Mouse (Mus musculus) intestine, postnatal 0 days (tissue): ENCODE data around the gene Eif4g1. TPM values are rescaled to one million over a fixed set of nuclear protein-coding genes. Genes with fewer than 3 reads are reported as not detected.

Experiments used
- ATAC-seq: fragments of 200-750 bp; cut with Nextera tagmentation; 2 replicates; pipeline ENCODE4 v1.8.0; 2017; ENCODE audit warnings: mild to moderate bottlenecking, moderate TSS enrichment, moderate library complexity
- H3K27ac ChIP-seq: fragments of 300-500 bp; sonication (generic); 2 replicates; pipeline ENCODE4 v1.5.1; 2014; ENCODE audit warnings: mild to moderate bottlenecking, low read depth, low read length, moderate library complexity
- H3K27me3 ChIP-seq: fragments of 300-500 bp; sonication (generic); replicated peaks from 2 replicates; pipeline ENCODE4 v1.6.1; 2014; ENCODE audit warnings: low read length, mixed read lengths; ENCODE audit not compliant: control insufficient read depth, insufficient read depth
- H3K36me3 ChIP-seq: fragments of 300-500 bp; sonication (generic); 2 replicates; pipeline ENCODE4 v1.6.1; 2014; ENCODE audit warnings: mild to moderate bottlenecking, moderate library complexity; ENCODE audit not compliant: control insufficient read depth, insufficient read depth
- H3K4me1 ChIP-seq: fragments of 300-500 bp; sonication (generic); replicated peaks from 2 replicates; pipeline ENCODE4 v1.6.1; 2014; ENCODE audit warnings: antibody characterized with exemption, low read length, mixed read lengths; ENCODE audit not compliant: control insufficient read depth, insufficient read depth
- H3K4me2 ChIP-seq: fragments of 300-500 bp; sonication (generic); replicated peaks from 2 replicates; pipeline ENCODE4 v1.6.1; 2014; ENCODE audit warnings: low read depth, mild to moderate bottlenecking, moderate library complexity
- H3K4me3 ChIP-seq: fragments of 300-500 bp; sonication (generic); 2 replicates; pipeline ENCODE4 v1.5.1; 2014; ENCODE audit warnings: low read depth, low read length
- H3K9ac ChIP-seq: fragments of 300-500 bp; sonication (generic); 2 replicates; pipeline ENCODE4 v1.6.1; 2014; ENCODE audit warnings: mild to moderate bottlenecking, low read depth, low read length
- H3K9me3 ChIP-seq: fragments of 300-500 bp; sonication (generic); 2 replicates; pipeline ENCODE4 v1.6.1; 2016; ENCODE audit warnings: mixed run types; ENCODE audit not compliant: control insufficient read depth
- CTCF ChIP-seq: sonication (generic); IDR thresholded peaks from 2 replicates; pipeline ENCODE4 v1.5.1; 2016; ENCODE audit warnings: low read depth, mild to moderate bottlenecking, control low read depth, antibody characterized with exemption, moderate library complexity
- WGBS: fragments of 180-500 bp; shearing (Covaris S2); extraction: QIAGEN DNeasy Blood & Tissue Kit; methylation state at CpG from one replicate; pipeline ENCODE4 v1.1.7; 2014; 5-methylcytosine and 5-hydroxymethylcytosine counted together
- polyA plus RNA-seq: library from polyadenylated mRNA; unstranded; fragments of >200 nt; fragmentation: Nextera tagmentation; extraction: Ambion mirVana; gene quantifications from 2 replicates; pipeline ENCODE4 v1.2.1, GENCODE M21; 2015

Gene Eif4g1
- polyA plus RNA-seq, 1 experiment from 2014 or later: 97.8 TPM

GRCm38 (mm10) chr16:20708220-20708938 lies 40.3 kb downstream of the Eif4g1 start:
- no peak for TF ChIP-seq CTCF
- H3K27me3 ChIP-seq: no peaks in the 10 kb centered on the region
- H3K36me3 ChIP-seq: peaks cover 79% of the 10 kb centered on the region
- no peak overlapping the region for H3K9ac ChIP-seq
- no peak overlapping the region for H3K4me3 ChIP-seq
- no peaks in the 10 kb centered on the region for H3K9me3 ChIP-seq
- H3K4me2 ChIP-seq: no peak overlapping the region
- 94% methylated on average over 21 of the region's 21 CpGs for WGBS
- H3K27ac ChIP-seq: no peak overlapping the region
- ATAC-seq: no peak
- no peaks in the 10 kb centered on the region for H3K4me1 ChIP-seq

- no peak for ATAC-seq
- Histone ChIP-seq H3K9me3 (no peaks in the 10 kb centered on the region), H3K9ac (no peak overlapping the region), H3K4me3 (no peak overlapping the region), H3K4me1 (no peaks in the 10 kb centered on the region), H3K4me2 (no peak overlapping the region), H3K27ac (no peak overlapping the region), H3K27me3 (no peaks in the 10 kb centered on the region), H3K36me3 (peaks cover 79% of the 10 kb centered on the region)
- peak; percentile 73 for TF ChIP-seq CTCF
- 78% methylated on average over 19 of the region's 19 CpGs for WGBS
Observed at GRCm38 (mm10) chr16:20708939-20709734, 41.0 kb downstream of the Eif4g1 start.

- H3K9me3 ChIP-seq: no peaks in the 10 kb centered on the region
- no peak overlapping the region for H3K4me2 ChIP-seq
- no peak overlapping the region for H3K27ac ChIP-seq
- H3K4me3 ChIP-seq: no peak overlapping the region
- H3K4me1 ChIP-seq: 0 out of 2 replicates have a peak, but pooled peaks cover 3% of the 10 kb centered on the region
- no peak for ATAC-seq
- H3K9ac ChIP-seq: no peak overlapping the region
- WGBS: 95% methylated on average over 11 of the region's 11 CpGs
- TF ChIP-seq CTCF: no peak
- peaks cover 77% of the 10 kb centered on the region for H3K36me3 ChIP-seq
- no peaks in the 10 kb centered on the region for H3K27me3 ChIP-seq
Observed at GRCm38 (mm10) chr16:20710370-20710769, 42.3 kb downstream of the Eif4g1 start.

- 84% methylated on average over 4 of the region's 4 CpGs for WGBS
Observed at GRCm38 (mm10) chr16:20710810-20711209, 42.7 kb downstream of the Eif4g1 start.

GRCm38 (mm10) chr16:20712190-20712589 lies 44.1 kb downstream of the Eif4g1 start:
- no peaks in the 10 kb centered on the region for H3K27me3 ChIP-seq
- no peak overlapping the region for H3K4me2 ChIP-seq
- no peak overlapping the region for H3K9ac ChIP-seq
- 0 out of 2 replicates have a peak, but pooled peaks have one; percentile 8 for TF ChIP-seq CTCF
- H3K9me3 ChIP-seq: no peaks in the 10 kb centered on the region
- no peak overlapping the region for H3K27ac ChIP-seq
- H3K4me1 ChIP-seq: 0 out of 2 replicates have a peak, but pooled peaks cover 3% of the 10 kb centered on the region
- WGBS: 81% methylated on average over 9 of the region's 9 CpGs
- ATAC-seq: no peak
- peaks cover 59% of the 10 kb centered on the region for H3K36me3 ChIP-seq
- no peak overlapping the region for H3K4me3 ChIP-seq

More at GRCm38 (mm10) chr16:20710810-20711209, 42.7 kb downstream of the Eif4g1 start:
- no peak for ATAC-seq
- no peak overlapping the region for H3K9ac ChIP-seq
- no peaks in the 10 kb centered on the region for H3K9me3 ChIP-seq
- TF ChIP-seq CTCF: peak; percentile 25; the same call in 1 of the 2 replicates
- no peak overlapping the region for H3K4me3 ChIP-seq
- no peak overlapping the region for H3K27ac ChIP-seq
- no peak overlapping the region for H3K4me2 ChIP-seq
- H3K27me3 ChIP-seq: no peaks in the 10 kb centered on the region
- H3K4me1 ChIP-seq: 0 out of 2 replicates have a peak, but pooled peaks cover 3% of the 10 kb centered on the region
- H3K36me3 ChIP-seq: peaks cover 73% of the 10 kb centered on the region

GRCm38 (mm10) chr16:20712889-20713288 lies 44.8 kb downstream of the Eif4g1 start:
- H3K4me2 ChIP-seq: no peak overlapping the region
- H3K27me3 ChIP-seq: no peaks in the 10 kb centered on the region
- ATAC-seq: no peak
- peaks cover 52% of the 10 kb centered on the region for H3K36me3 ChIP-seq
- no peaks in the 10 kb centered on the region for H3K9me3 ChIP-seq
- no peak for TF ChIP-seq CTCF
- H3K4me3 ChIP-seq: no peak overlapping the region
- 61% methylated on average over 7 of the region's 7 CpGs for WGBS
- no peak overlapping the region for H3K9ac ChIP-seq
- H3K27ac ChIP-seq: 0 out of 2 replicates have a peak overlapping the region, but pooled peaks have one; percentile 15
- 0 out of 2 replicates have a peak, but pooled peaks cover 3% of the 10 kb centered on the region for H3K4me1 ChIP-seq
